Comparison of ENCODE assay signal across 9 mouse cellular contexts in the genomic region with DNA sequence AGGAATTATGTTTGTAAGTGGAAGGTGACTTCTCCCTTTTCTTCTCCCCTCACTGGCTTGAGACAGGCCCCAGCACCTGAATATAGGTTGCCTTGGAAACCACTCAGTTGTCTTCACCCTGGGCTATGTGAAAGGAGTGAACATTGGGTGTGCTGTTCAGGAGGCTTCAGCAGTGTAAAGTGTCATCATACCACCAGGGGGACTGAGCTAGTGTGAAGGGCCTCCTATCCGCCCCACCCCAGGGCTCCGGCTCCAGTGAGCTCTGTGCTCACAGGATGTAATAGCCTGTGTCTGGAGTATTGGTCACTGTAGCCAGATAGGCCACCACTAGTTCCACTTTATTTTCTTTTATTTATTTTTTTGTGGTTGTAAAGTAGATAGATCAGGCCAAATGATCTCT. TPM values are rescaled to one million over a fixed set of nuclear protein-coding genes. Genes with fewer than 3 reads are reported as not detected.
DNase-seq lines count a peak whose midpoint lies in the region; ATAC-seq and TF ChIP-seq lines count a peak whose summit lies in the region.
"Had no signal": no experiment of that assay in that cellular context is flagged by ENCODE, and none has a peak within 500 bp of the region (broad histone marks: within the 10 kb centered on the region; RNA-seq: fewer than 3 reads in every experiment).

No protein-coding gene starts in this region.

- WGBS in hindbrain, embryonic 16.5 days = 71% methylated on average over 2 of the region's 2 CpGs
- 75% methylated on average over 2 of the region's 2 CpGs for WGBS in hindbrain, embryonic 14.5 days
- whole genome bisulfite sequencing in lung, embryonic 16.5 days = 51% methylated on average over 2 of the region's 2 CpGs

- no peaks in the 10 kb centered on the region for H3K27me3 ChIP-seq in hindbrain, embryonic 16.5 days (replicated peaks; ENCODE audit: control insufficient read depth, insufficient read depth, low read length)
- H3K27me3 ChIP-seq in hindbrain, embryonic 14.5 days (ENCODE audit: control insufficient read depth, insufficient read depth, low read length) = no peaks in the 10 kb centered on the region
- H3K27me3 ChIP-seq in lung, embryonic 16.5 days (ENCODE audit: control insufficient read depth, insufficient read depth, low read depth, low read length) = no peaks in the 10 kb centered on the region; the same call in 1 of the 2 replicates

- DNase-seq in hindbrain, embryonic 14.5 days (ENCODE audit: low spot score) = no peak
- DNase-seq in 416B (ENCODE audit: low read depth) (peak; percentile 45), ES-E14 (ENCODE audit: low read depth, low spot score) (peak; percentile 56)
- DNase-seq in right cerebral cortex, postnatal 4 days = no peak
- no peak for DNase-seq in adrenal gland, adult 18-20 months (ENCODE audit: low spot score in 2 of 2)

- no peaks in the 10 kb centered on the region for H3K36me3 ChIP-seq in hindbrain, embryonic 16.5 days (ENCODE audit: control insufficient read depth, insufficient read depth, low read length)
- H3K36me3 ChIP-seq in hindbrain, embryonic 14.5 days (replicated peaks; ENCODE audit: control insufficient read depth, insufficient read depth) = no peaks in the 10 kb centered on the region
- H3K36me3 ChIP-seq in ES-E14 (ENCODE audit: control insufficient read depth, insufficient read depth, low read length, poor library complexity, severe bottlenecking) = no peaks in the 10 kb centered on the region
- no peaks in the 10 kb centered on the region for H3K36me3 ChIP-seq in lung, embryonic 16.5 days (ENCODE audit: control insufficient read depth, insufficient read depth, low read length)

- H3K4me2 ChIP-seq in hindbrain, embryonic 16.5 days (ENCODE audit: low read length) = no peak overlapping the region
- H3K4me2 ChIP-seq in hindbrain, embryonic 14.5 days (replicated peaks) = no peak overlapping the region
- H3K4me2 ChIP-seq in lung, embryonic 16.5 days (ENCODE audit: low read depth, low read length) = no peak overlapping the region

- 0 out of 2 replicates have a peak, but pooled peaks have one; percentile 25 for ATAC-seq in hindbrain, embryonic 16.5 days
- ATAC-seq in hindbrain, embryonic 14.5 days (ENCODE audit: low FRiP score) = no peak
- ATAC-seq in lung, embryonic 16.5 days (ENCODE audit: low read depth) = peak; percentile 60; the same call in 1 of the 2 replicates
- no peak for ATAC-seq in erythroid progenitor cell, adult 5-6 weeks (replicated peaks; ENCODE audit: low FRiP score, poor library complexity, severe bottlenecking)

- no peak overlapping the region for H3K9ac ChIP-seq in hindbrain, embryonic 16.5 days (ENCODE audit: low read depth, low read length)
- no peak overlapping the region for H3K9ac ChIP-seq in hindbrain, embryonic 14.5 days
- H3K9ac ChIP-seq in ES-E14 (ENCODE audit: insufficient read depth, low read depth, low read length, poor library complexity, severe bottlenecking) = no peak overlapping the region
- H3K9ac ChIP-seq in lung, embryonic 16.5 days (ENCODE audit: low read length) = no peak overlapping the region

- no peaks in the 10 kb centered on the region for H3K9me3 ChIP-seq in hindbrain, embryonic 16.5 days (ENCODE audit: control insufficient read depth, low read length)
- H3K9me3 ChIP-seq in hindbrain, embryonic 14.5 days (ENCODE audit: control insufficient read depth, low read length) = no peaks in the 10 kb centered on the region
- H3K9me3 ChIP-seq in ES-E14 (ENCODE audit: control insufficient read depth, insufficient read depth, low read depth, low read length) = no peaks in the 10 kb centered on the region
- H3K9me3 ChIP-seq in lung, embryonic 16.5 days (ENCODE audit: control insufficient read depth, low read length) = 0 out of 2 replicates have a peak, but pooled peaks cover 2% of the 10 kb centered on the region

- H3K4me1 ChIP-seq in hindbrain, embryonic 16.5 days (ENCODE audit: control insufficient read depth, insufficient read depth, low read depth, low read length) = peaks cover 6% of the 10 kb centered on the region
- no peaks in the 10 kb centered on the region for H3K4me1 ChIP-seq in hindbrain, embryonic 14.5 days (replicated peaks; ENCODE audit: control insufficient read depth, insufficient read depth, low read length)
- H3K4me1 ChIP-seq in ES-E14 (ENCODE audit: control insufficient read depth in 2 of 2, insufficient read depth in 2 of 2, low read length in 2 of 2, poor library complexity in 1 of 2) = peaks cover 4 to 11% of the 10 kb centered on the region in 2 experiments; a peak in 3 of 4 replicates
- no peaks in the 10 kb centered on the region; the same call in 1 of the 2 replicates for H3K4me1 ChIP-seq in lung, embryonic 16.5 days (replicated peaks; ENCODE audit: control insufficient read depth, insufficient read depth, low read length)

- no peak overlapping the region for H3K4me3 ChIP-seq in hindbrain, embryonic 16.5 days (ENCODE audit: low read length)
- no peak overlapping the region for H3K4me3 ChIP-seq in hindbrain, embryonic 14.5 days (replicated peaks; ENCODE audit: low read length)
- H3K4me3 ChIP-seq in ES-E14 (ENCODE audit: insufficient read depth in 1 of 2, low read depth in 1 of 2, low read length in 2 of 2, poor library complexity in 1 of 2, severe bottlenecking in 1 of 2) = no peak overlapping the region
- H3K4me3 ChIP-seq in lung, embryonic 16.5 days (ENCODE audit: low read length) = no peak overlapping the region
- H3K4me3 ChIP-seq: megakaryocyte, embryonic 14.5 days had no signal

- in situ Hi-C loops in ES-E14 (cut with MboI; ENCODE audit: low sequenced_read_pairs in 2 of 2, unreplicated experiment in 2 of 2) = no loop called here

- no peak overlapping the region for H3K27ac ChIP-seq in hindbrain, embryonic 16.5 days (ENCODE audit: low read depth, low read length)
- H3K27ac ChIP-seq in hindbrain, embryonic 14.5 days = no peak overlapping the region
- H3K27ac ChIP-seq in ES-E14 (ENCODE audit: insufficient read depth, low read depth, low read length, poor library complexity, severe bottlenecking) = no peak overlapping the region
- no peak overlapping the region for H3K27ac ChIP-seq in lung, embryonic 16.5 days (ENCODE audit: low read length)

TF ChIP-seq in ES-E14, 5 proteins besides CTCF, POLR2A, EP300 and RAD21:
- TF ChIP-seq MAFK (IDR thresholded peaks at IDR 0.05; ENCODE audit: insufficient read depth, low read depth, low read length) = no peak
- TF ChIP-seq HCFC1 (IDR thresholded peaks at IDR 0.05; ENCODE audit: borderline replicate concordance, insufficient read depth, low read length) = no peak
- TF ChIP-seq CHD2 (IDR thresholded peaks at IDR 0.05; ENCODE audit: low read depth, low read length) = no peak
- no peak for TF ChIP-seq ZC3H11A (IDR thresholded peaks at IDR 0.05; ENCODE audit: borderline replicate concordance, low read depth, low read length)
- no peak for TF ChIP-seq ZNF384 (IDR thresholded peaks at IDR 0.05; ENCODE audit: low read depth, low read length)

RNA-seq across cellular contexts. Expression of gene Kcnn3, which starts 54.3 kb away (rescaled TPM):
- polyA plus RNA-seq in hindbrain, embryonic 16.5 days (2015; fragmentation: Nextera tagmentation; extraction: Ambion mirVana) = 9.0 and 10.4 TPM in 2 replicates
- 7.3 and 7.7 TPM in 2 replicates for polyA plus RNA-seq in hindbrain, embryonic 14.5 days (2014; fragmentation: Nextera tagmentation; extraction: Ambion mirVana)
- 0.13 and 0.26 TPM in 2 replicates for total RNA-seq in ES-E14 (2012; rRNA removed)
- 0.68 and 1.1 TPM in 2 replicates for polyA plus RNA-seq in lung, embryonic 16.5 days (2015; fragmentation: Nextera tagmentation; extraction: Ambion mirVana)
- 1 to 10 TPM; 2.7 to 3.8 TPM for total RNA-seq in adrenal gland, adult 18-20 months (2021)
- total RNA-seq in erythroid progenitor cell, adult 5-6 weeks (2015; ENCODE audit: low replicate concordance) = not detected in 2 replicates
- total RNA-seq in erythroid progenitor cell, adult 5-6 weeks (2017; ENCODE audit: low replicate concordance) = not detected in 2 replicates

Comparison
In these comparisons a context has a peak if more than half of its experiments do, and no peak if none do; other contexts are left out.
1. ATAC-seq: peak in hindbrain, embryonic 16.5 days (single experiment) and lung, embryonic 16.5 days (single experiment); none in hindbrain, embryonic 14.5 days (single experiment) and erythroid progenitor cell, adult 5-6 weeks (single experiment).
2. DNase-seq: peak in 416B (single experiment) and ES-E14 (single experiment); none in hindbrain, embryonic 14.5 days (single experiment), right cerebral cortex, postnatal 4 days (single experiment) and adrenal gland, adult 18-20 months (0 of 2).